Mouse (Mus musculus): ENCODE results near the gene Gm21876. TPM values are rescaled to one million over a fixed set of nuclear protein-coding genes. Genes with fewer than 3 reads are reported as not detected.
"Not testable (repeated sequence)": the region's sequence is repeated elsewhere in the genome, so short reads cannot be mapped to it uniquely, and the experiment has no call there.

Gm21876 gene
- polyA plus RNA-seq (2015; fragmentation: Nextera tagmentation; extraction: Ambion mirVana): not detected in 2 replicates

DNA sequence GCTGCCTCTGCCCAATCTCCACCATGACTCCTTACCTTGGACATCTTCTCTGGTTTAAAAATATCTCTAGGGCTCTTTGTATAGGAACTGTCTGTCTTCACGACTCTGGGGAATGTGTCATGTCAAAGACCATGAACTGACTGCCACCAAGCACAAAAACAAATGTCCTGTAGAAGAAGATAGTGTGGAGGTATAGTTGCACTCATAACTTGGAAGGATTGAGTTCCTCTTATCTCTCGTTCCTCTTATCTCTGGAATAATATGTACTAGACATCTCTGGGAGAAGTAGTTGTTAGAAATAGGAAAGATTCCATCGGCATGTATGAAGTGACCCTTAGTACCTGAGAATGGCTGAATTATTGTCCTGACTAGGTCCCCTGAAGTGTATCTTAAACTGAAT is at the start of gene Gm21876:
Gene Gm21876 (minus strand): TSS at position 101 of the 400 bp plus-strand sequence.
- H3K4me1 ChIP-seq (ENCODE audit: control insufficient read depth, insufficient read depth, low read depth, low read length): no peaks in the 10 kb centered on the region
- no peaks in the 10 kb centered on the region for H3K9me3 ChIP-seq (ENCODE audit: control insufficient read depth, low read length)
- no peak for ATAC-seq
- no peaks in the 10 kb centered on the region for H3K36me3 ChIP-seq (ENCODE audit: control insufficient read depth, insufficient read depth, low read length)
- H3K4me2 ChIP-seq (ENCODE audit: low read length): no peak within 1 kb of the TSS
- no peak within 1 kb of the TSS for H3K9ac ChIP-seq (ENCODE audit: low read depth, low read length)
- no peak within 1 kb of the TSS for H3K4me3 ChIP-seq (ENCODE audit: low read length)
- H3K27me3 ChIP-seq (replicated peaks; ENCODE audit: control insufficient read depth, insufficient read depth, low read length): no peaks in the 10 kb centered on the region
- no peak within 1 kb of the TSS for H3K27ac ChIP-seq (ENCODE audit: low read depth, low read length)
- 84% methylated on average over 3 of the region's 3 CpGs for WGBS

DNA sequence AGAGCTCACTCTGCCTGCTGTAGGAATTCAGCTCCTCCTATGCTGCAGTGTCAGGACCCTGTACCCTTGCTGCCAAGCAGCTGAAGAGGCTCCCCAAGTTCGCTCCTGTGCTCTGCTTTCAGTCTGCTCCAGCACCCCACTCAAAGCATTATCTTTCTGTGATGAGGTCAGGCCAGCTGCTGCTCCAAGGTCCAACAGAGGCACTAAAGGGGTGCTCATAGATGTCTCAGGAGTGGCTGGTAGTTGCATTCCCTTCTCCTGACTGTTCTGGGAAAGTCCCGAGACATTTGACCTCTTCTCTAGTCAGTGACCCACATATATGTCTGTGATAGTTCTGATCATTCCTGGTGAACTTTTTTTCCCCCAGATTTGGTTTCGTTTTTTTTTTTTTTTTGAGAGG is 45.0 kb upstream of the Gm21876 start:
- Histone ChIP-seq H3K4me2 (ENCODE audit: low read length) (no peak overlapping the region), H3K36me3 (ENCODE audit: control insufficient read depth, insufficient read depth, low read length) (no peaks in the 10 kb centered on the region), H3K9me3 (ENCODE audit: control insufficient read depth, low read length) (no peaks in the 10 kb centered on the region), H3K4me3 (ENCODE audit: low read length) (no peak overlapping the region), H3K4me1 (ENCODE audit: control insufficient read depth, insufficient read depth, low read depth, low read length) (no peaks in the 10 kb centered on the region), H3K9ac (ENCODE audit: low read depth, low read length) (no peak overlapping the region), H3K27ac (ENCODE audit: low read depth, low read length) (no peak overlapping the region), H3K27me3 (replicated peaks; ENCODE audit: control insufficient read depth, insufficient read depth, low read length) (no peaks in the 10 kb centered on the region)
- ATAC-seq: no peak
- 65% methylated on average over 3 of the region's 3 CpGs for WGBS

DNA sequence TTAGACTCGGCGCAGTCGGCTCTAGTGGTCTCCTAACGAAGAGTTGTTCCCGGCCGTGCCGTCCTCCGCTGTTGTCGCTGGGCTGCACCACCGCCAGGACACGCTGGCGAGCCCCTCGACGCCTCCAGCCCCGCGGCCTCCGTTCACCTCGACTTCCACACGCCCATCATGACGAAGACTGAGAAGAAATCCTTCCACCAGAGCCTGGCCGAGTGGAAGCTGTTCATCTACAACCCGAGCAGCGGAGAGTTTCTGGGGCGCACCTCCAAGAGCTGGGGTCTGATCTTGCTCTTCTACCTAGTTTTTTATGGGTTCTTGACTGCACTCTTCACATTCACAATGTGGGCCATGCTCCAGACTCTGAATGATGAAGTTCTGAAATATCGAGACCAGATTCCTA is 28.8 kb downstream of the Gm21876 start:
- not testable (repeated sequence) for H3K27ac ChIP-seq (ENCODE audit: low read depth, low read length); H3K4me1 ChIP-seq (ENCODE audit: control insufficient read depth, insufficient read depth, low read depth, low read length); H3K36me3 ChIP-seq (ENCODE audit: control insufficient read depth, insufficient read depth, low read length); H3K9ac ChIP-seq (ENCODE audit: low read depth, low read length); H3K4me2 ChIP-seq (ENCODE audit: low read length); ATAC-seq; H3K27me3 ChIP-seq (replicated peaks; ENCODE audit: control insufficient read depth, insufficient read depth, low read length); H3K4me3 ChIP-seq (ENCODE audit: low read length); H3K9me3 ChIP-seq (ENCODE audit: control insufficient read depth, low read length)
- 94% methylated on average over 24 of the region's 25 CpGs for WGBS

Other genes with a start within 250 kb of the Gm21876 start
- gene Cfp, start 244.1 kb downstream of the Gm21876 start, polyA plus RNA-seq (2015; fragmentation: Nextera tagmentation; extraction: Ambion mirVana): 4.0 and 5.6 TPM in 2 replicates
- gene Elk1, start 225.0 kb downstream of the Gm21876 start, polyA plus RNA-seq (2015; fragmentation: Nextera tagmentation; extraction: Ambion mirVana): 15.9 and 18.2 TPM in 2 replicates
- 25.3 and 26.7 TPM in 2 replicates for gene Uxt, start 213.6 kb downstream of the Gm21876 start, polyA plus RNA-seq (2015; fragmentation: Nextera tagmentation; extraction: Ambion mirVana)
- 6.8 and 7.8 TPM in 2 replicates for gene Zfp182, start 113.3 kb downstream of the Gm21876 start, polyA plus RNA-seq (2015; fragmentation: Nextera tagmentation; extraction: Ambion mirVana)
- gene Spaca5, start 107.2 kb downstream of the Gm21876 start, polyA plus RNA-seq (2015; fragmentation: Nextera tagmentation; extraction: Ambion mirVana): not detected in 2 replicates
- 4.5 and 5.8 TPM in 2 replicates for gene Zfp300, start 86.1 kb downstream of the Gm21876 start, polyA plus RNA-seq (2015; fragmentation: Nextera tagmentation; extraction: Ambion mirVana)
- not detected in 2 replicates for gene Ssxa1, start 59.8 kb downstream of the Gm21876 start, polyA plus RNA-seq (2015; fragmentation: Nextera tagmentation; extraction: Ambion mirVana)

Data from hindbrain, embryonic 16.5 days (tissue).